Mouse (Mus musculus): ENCODE data around the gene Birc5.

- TF ChIP-seq CTCF (conservative IDR thresholded peaks at IDR 0.05 in 1 of 2, IDR thresholded peaks at IDR 0.05 in 1 of 2; ENCODE audit: low read depth in 2 of 2, low read length in 2 of 2) = no peak
- TF ChIP-seq ZNF384 (IDR thresholded peaks at IDR 0.05; ENCODE audit: low read depth, low read length) = no peak
- no peak for TF ChIP-seq TCF12 (IDR thresholded peaks at IDR 0.05; ENCODE audit: low read depth, low read length)
- no peak for TF ChIP-seq SIN3A (IDR thresholded peaks at IDR 0.05; ENCODE audit: low read length)
- TF ChIP-seq BHLHE40 (IDR thresholded peaks at IDR 0.05; ENCODE audit: low read depth, low read length) = no peak
- peak; percentile 43; the same call in 1 of the 2 replicates for TF ChIP-seq POLR2A (IDR thresholded peaks at IDR 0.05; ENCODE audit: low read depth, low read length)
- TF ChIP-seq E2F4 (IDR thresholded peaks at IDR 0.05; ENCODE audit: insufficient replicate concordance, low read depth, low read length) = no peak
- TF ChIP-seq NRF1 (IDR thresholded peaks at IDR 0.05; ENCODE audit: low read depth, low read length) = no peak
- TF ChIP-seq MAFK (IDR thresholded peaks at IDR 0.05; ENCODE audit: insufficient replicate concordance, low read length) = no peak
- TF ChIP-seq ZMIZ1 (IDR thresholded peaks at IDR 0.05; ENCODE audit: low read depth, low read length) = no peak
- 0 out of 2 replicates have a peak, but pooled peaks have one; percentile 1 for TF ChIP-seq SMC3 (IDR thresholded peaks at IDR 0.05; ENCODE audit: low read depth, low read length)
- TF ChIP-seq MEF2A (IDR thresholded peaks at IDR 0.05; ENCODE audit: borderline replicate concordance, low read depth, low read length) = no peak
Observed at GRCm38 (mm10) chr11:117821868-117822267, 27.2 kb upstream of the Birc5 start.

Measured in CH12.LX (cell line).